Mouse (Mus musculus): ENCODE measurements around the gene Cib1. TPM values are rescaled to one million over a fixed set of nuclear protein-coding genes. Genes with fewer than 3 reads are reported as not detected.

Cib1 gene
- polyA plus RNA-seq (2012; rRNA removed), result 34.3 and 52.2 TPM in 2 replicates

GRCm38 (mm10) chr7:80232489-80233029 lies at the start of gene Cib1, which contains the start of gene Gdpgp1:
TSS of gene Cib1 (minus strand) at chr7:80232813.
TSS of gene Gdpgp1 (plus strand) at chr7:80232865.

GRCm38 (mm10) chr7:80268897-80269750 lies 36.5 kb upstream of the Cib1 start, which contains the start of gene Vps33b:
TSS of gene Vps33b (plus strand) at chr7:80269649.

GRCm38 (mm10) chr7:80260625-80261371 lies 28.2 kb upstream of the Cib1 start, which contains the start of gene Ngrn:
TSS of gene Ngrn (plus strand) at chr7:80261215.

GRCm38 (mm10) chr7:80246148-80246721 lies 13.6 kb upstream of the Cib1 start, which contains the start of gene Ttll13:
TSS of gene Ttll13 (plus strand) at chr7:80246376.

GRCm38 (mm10) chr7:80186531-80187296 lies 45.9 kb downstream of the Cib1 start, which contains the start of gene Sema4b:
TSS of gene Sema4b (plus strand) at chr7:80186841.

Other genes starting within 250 kb of the Cib1 start
- 31.7 and 32.5 TPM in 2 replicates for gene Zfp710, start 208.0 kb downstream of the Cib1 start, polyA plus RNA-seq (2012; rRNA removed)
- gene Idh2, start 117.4 kb downstream of the Cib1 start, polyA plus RNA-seq (2012; rRNA removed), result 348 and 397 TPM in 2 replicates
- 10.3 and 10.7 TPM in 2 replicates for gene Sema4b, start 46.0 kb downstream of the Cib1 start, polyA plus RNA-seq (2012; rRNA removed)
- 2.2 and 2.3 TPM in 2 replicates for gene Gdpgp1, start 52 bp upstream of the Cib1 start, polyA plus RNA-seq (2012; rRNA removed)
- 0.71 and 1.0 TPM in 2 replicates for gene Ttll13, start 13.6 kb upstream of the Cib1 start, polyA plus RNA-seq (2012; rRNA removed)
- 42.3 and 56.7 TPM in 2 replicates for gene Ngrn, start 28.4 kb upstream of the Cib1 start, polyA plus RNA-seq (2012; rRNA removed)
- 22.0 and 22.8 TPM in 2 replicates for gene Vps33b, start 36.8 kb upstream of the Cib1 start, polyA plus RNA-seq (2012; rRNA removed)
- 123 and 135 TPM in 2 replicates for gene Prc1, start 61.6 kb upstream of the Cib1 start, polyA plus RNA-seq (2012; rRNA removed)
- gene Rccd1, start 91.6 kb upstream of the Cib1 start, polyA plus RNA-seq (2012; rRNA removed), result 27.3 and 27.7 TPM in 2 replicates
- 52.4 and 52.8 TPM in 2 replicates for gene Unc45a, start 108.2 kb upstream of the Cib1 start, polyA plus RNA-seq (2012; rRNA removed)
- 26.0 and 52.1 TPM in 2 replicates for gene Hddc3, start 110.3 kb upstream of the Cib1 start, polyA plus RNA-seq (2012; rRNA removed)
- gene Man2a2, start 138.6 kb upstream of the Cib1 start, polyA plus RNA-seq (2012; rRNA removed), result 41.0 and 53.4 TPM in 2 replicates
- 12.0 and 12.5 TPM in 2 replicates for gene Fes, start 155.1 kb upstream of the Cib1 start, polyA plus RNA-seq (2012; rRNA removed)
- gene Furin, start 172.6 kb upstream of the Cib1 start, polyA plus RNA-seq (2012; rRNA removed), result 17.0 and 20.9 TPM in 2 replicates

Measured in central nervous system, embryonic 11.5 days (tissue).